Mouse (Mus musculus) sigmoid colon, adult 10 weeks (tissue): ENCODE data around the gene 4930480E11Rik. TPM values are rescaled to one million over a fixed set of nuclear protein-coding genes. Genes with fewer than 3 reads are reported as not detected.

Source experiments
- polyA plus RNA-seq: library from polyadenylated mRNA; stranded (reverse); fragments of 350-450 nt; fragmentation: Illumina TruSeq; extraction: RNeasy Lipid Tissue Mini Kit (QIAGEN cat#74804); gene quantifications from one replicate; pipeline ENCODE4 v1.2.3, GENCODE M21; 2014; ENCODE audit warnings: low read depth, low replicate concordance

Gene 4930480E11Rik
- polyA plus RNA-seq, result not detected

GRCm38 (mm10) chrX:78369343-78369742, at the start of gene 4930480E11Rik:
4930480E11Rik (plus strand) TSS chrX:78369643.

Other genes with a start within 250 kb of the 4930480E11Rik start
- not detected for gene Gm5938, start 244.2 kb upstream of the 4930480E11Rik start, polyA plus RNA-seq
- gene Obp1b, start 182.9 kb upstream of the 4930480E11Rik start, polyA plus RNA-seq, result not detected
- gene Gm14743, start 123.7 kb upstream of the 4930480E11Rik start, polyA plus RNA-seq, result not detected
- gene Prrg1, start 214.3 kb downstream of the 4930480E11Rik start, polyA plus RNA-seq, result 10.9 TPM